Mouse (Mus musculus): ENCODE results near the gene Ttll10. TPM values are rescaled to one million over a fixed set of nuclear protein-coding genes. Genes with fewer than 3 reads are reported as not detected.

Gene Ttll10
- polyA plus RNA-seq, 1 experiment, result 641 TPM

DNA sequence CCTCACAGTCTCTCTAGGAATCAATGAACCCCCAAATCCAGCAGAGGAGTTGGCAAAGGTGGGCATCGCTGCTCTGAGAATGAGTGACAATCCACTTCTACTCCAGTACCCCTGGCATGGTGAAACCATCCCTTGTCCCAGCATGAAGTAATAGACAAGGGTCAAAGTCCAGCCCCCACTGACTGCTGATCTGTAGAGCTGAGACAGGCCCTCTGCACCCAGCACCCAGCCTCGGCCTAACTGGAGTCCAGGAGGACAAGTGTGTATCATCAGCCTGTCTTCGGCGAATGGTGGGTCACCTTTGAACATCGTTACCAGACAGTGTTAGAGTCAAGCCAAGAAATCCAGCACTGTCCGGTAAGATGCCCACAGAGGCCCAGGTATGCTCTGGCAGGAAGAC is 4.6 kb downstream of the Ttll10 start:
- Histone ChIP-seq H3K4me1 (ENCODE audit: control insufficient read depth, insufficient read depth, low read length) (no peaks in the 10 kb centered on the region), H3K4me3 (ENCODE audit: control insufficient read depth, low read depth, low read length) (no peak overlapping the region), H3K27me3 (ENCODE audit: control insufficient read depth, insufficient read depth, low read length) (no peaks in the 10 kb centered on the region), H3K27ac (ENCODE audit: control insufficient read depth, insufficient read depth, low read depth, low read length) (no peak overlapping the region), H3K36me3 (ENCODE audit: control insufficient read depth, insufficient read depth, low read length) (no peaks in the 10 kb centered on the region)
- TF ChIP-seq POLR2A (IDR thresholded peaks at IDR 0.05; ENCODE audit: control insufficient read depth, low read depth, low read length) (no peak), CTCF (IDR thresholded peaks at IDR 0.05; ENCODE audit: control insufficient read depth, insufficient read depth, insufficient replicate concordance, low read depth, low read length) (no peak)

DNA sequence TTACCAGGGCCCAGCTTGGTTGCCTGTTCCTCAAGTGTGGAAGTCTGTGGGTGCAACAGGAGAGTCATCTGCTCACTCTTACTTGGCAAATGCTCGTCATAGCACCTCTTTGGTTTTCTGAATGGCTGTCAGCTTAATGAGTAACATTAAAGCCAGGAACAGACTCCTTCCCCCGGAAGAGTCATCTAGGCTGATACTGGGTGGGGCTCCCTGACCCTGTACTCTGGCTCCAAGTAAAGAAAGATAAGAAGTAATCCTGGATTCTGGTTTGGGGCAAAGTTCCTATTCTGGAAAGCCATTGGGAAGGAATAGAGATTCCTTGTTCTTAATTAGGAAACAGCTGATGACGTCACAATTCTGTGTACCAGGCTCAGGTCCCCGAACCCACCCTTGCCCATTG is 5.1 kb downstream of the Ttll10 start:
- Histone ChIP-seq H3K27me3 (ENCODE audit: control insufficient read depth, insufficient read depth, low read length) (no peaks in the 10 kb centered on the region), H3K4me3 (ENCODE audit: control insufficient read depth, low read depth, low read length) (no peak overlapping the region), H3K4me1 (ENCODE audit: control insufficient read depth, insufficient read depth, low read length) (no peaks in the 10 kb centered on the region), H3K27ac (ENCODE audit: control insufficient read depth, insufficient read depth, low read depth, low read length) (no peak overlapping the region), H3K36me3 (ENCODE audit: control insufficient read depth, insufficient read depth, low read length) (no peaks in the 10 kb centered on the region)
- TF ChIP-seq POLR2A (IDR thresholded peaks at IDR 0.05; ENCODE audit: control insufficient read depth, low read depth, low read length) (no peak), CTCF (IDR thresholded peaks at IDR 0.05; ENCODE audit: control insufficient read depth, insufficient read depth, insufficient replicate concordance, low read depth, low read length) (no peak)

DNA sequence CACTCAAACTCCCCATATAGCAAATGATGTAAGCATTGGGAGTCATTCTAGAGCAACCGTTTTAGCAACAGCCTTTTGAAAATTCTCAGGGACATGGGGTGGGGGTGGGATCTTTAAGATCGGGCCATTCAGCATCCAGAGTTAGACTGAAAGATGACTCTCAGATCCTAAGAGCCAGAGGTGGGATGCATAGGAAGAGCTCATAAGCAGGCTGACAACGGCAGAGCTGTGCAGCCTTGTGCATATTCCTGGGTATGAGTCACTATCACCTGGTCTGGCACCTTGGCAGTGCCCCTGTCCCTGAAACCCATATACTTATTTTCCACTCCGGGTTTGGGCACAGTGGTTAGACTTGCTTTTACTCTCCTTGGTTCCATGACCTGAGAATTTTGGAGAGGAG is 6.1 kb downstream of the Ttll10 start:
- H3K36me3 ChIP-seq (ENCODE audit: control insufficient read depth, insufficient read depth, low read length), result no peaks in the 10 kb centered on the region
- no peak for TF ChIP-seq POLR2A (IDR thresholded peaks at IDR 0.05; ENCODE audit: control insufficient read depth, low read depth, low read length)
- no peak for TF ChIP-seq CTCF (IDR thresholded peaks at IDR 0.05; ENCODE audit: control insufficient read depth, insufficient read depth, insufficient replicate concordance, low read depth, low read length)
- H3K4me3 ChIP-seq (ENCODE audit: control insufficient read depth, low read depth, low read length), result no peak overlapping the region
- no peaks in the 10 kb centered on the region for H3K27me3 ChIP-seq (ENCODE audit: control insufficient read depth, insufficient read depth, low read length)
- no peak overlapping the region for H3K27ac ChIP-seq (ENCODE audit: control insufficient read depth, insufficient read depth, low read depth, low read length)
- H3K4me1 ChIP-seq (ENCODE audit: control insufficient read depth, insufficient read depth, low read length), result no peaks in the 10 kb centered on the region

DNA sequence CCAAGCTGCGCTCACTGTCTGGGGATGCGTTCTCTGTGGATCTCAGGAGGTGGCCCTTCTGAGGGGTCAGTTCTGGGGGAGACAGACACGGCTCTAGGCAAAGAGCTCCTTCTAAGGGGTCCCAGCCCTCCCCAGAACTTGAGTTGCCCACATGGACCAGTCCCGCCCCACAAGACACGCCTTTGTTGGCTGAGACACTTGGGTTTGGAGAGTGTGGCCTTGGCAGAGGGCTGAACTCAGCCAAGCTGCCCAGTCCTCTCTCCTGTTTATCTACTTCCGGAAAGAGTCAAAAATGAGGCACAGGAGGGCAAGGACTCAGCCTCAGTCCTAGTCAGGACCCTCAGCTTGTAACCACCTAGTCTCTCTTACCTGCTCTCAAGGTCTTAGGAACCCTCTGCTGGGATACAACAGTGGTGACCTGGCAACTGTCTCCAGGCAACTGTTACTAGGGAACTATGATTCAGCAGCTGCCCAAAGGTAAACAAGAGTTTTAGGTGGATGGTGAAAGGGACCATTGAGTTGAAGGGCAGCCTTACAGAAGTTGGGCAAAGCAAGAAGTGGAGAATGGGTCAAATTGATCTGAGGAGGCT is 8.7 kb downstream of the Ttll10 start:
- no peaks in the 10 kb centered on the region for H3K36me3 ChIP-seq (ENCODE audit: control insufficient read depth, insufficient read depth, low read length)
- H3K4me3 ChIP-seq (ENCODE audit: control insufficient read depth, low read depth, low read length), result peak overlapping the region; percentile 83
- TF ChIP-seq CTCF (IDR thresholded peaks at IDR 0.05; ENCODE audit: control insufficient read depth, insufficient read depth, insufficient replicate concordance, low read depth, low read length) (no peak), POLR2A (IDR thresholded peaks at IDR 0.05; ENCODE audit: control insufficient read depth, low read depth, low read length) (no peak; the same call in 1 of the 2 replicates)
- peak overlapping the region; percentile 59; the same call in 1 of the 2 replicates for H3K27ac ChIP-seq (ENCODE audit: control insufficient read depth, insufficient read depth, low read depth, low read length)
- no peaks in the 10 kb centered on the region for H3K27me3 ChIP-seq (ENCODE audit: control insufficient read depth, insufficient read depth, low read length)
- H3K4me1 ChIP-seq (ENCODE audit: control insufficient read depth, insufficient read depth, low read length), result no peaks in the 10 kb centered on the region

DNA sequence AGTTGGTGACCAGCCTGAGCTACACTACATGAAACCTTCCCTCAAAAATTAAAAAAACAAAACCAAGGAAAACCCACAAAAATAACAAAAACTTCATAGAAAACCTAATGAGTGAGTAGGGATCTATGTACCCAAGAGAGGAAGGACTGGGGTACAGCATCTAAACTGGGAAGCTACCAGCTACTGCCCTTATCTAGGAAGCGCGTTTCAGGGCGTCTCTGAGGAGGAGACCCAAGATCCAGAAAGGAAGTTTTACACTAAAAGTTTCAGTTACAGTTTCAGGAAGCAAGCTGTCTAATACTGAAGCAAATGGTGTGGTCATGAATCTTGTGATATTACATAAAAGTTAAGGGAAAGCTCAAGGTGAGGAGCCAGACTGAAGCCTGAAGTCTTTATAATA is 9.4 kb downstream of the Ttll10 start:
- H3K27me3 ChIP-seq (ENCODE audit: control insufficient read depth, insufficient read depth, low read length), result no peaks in the 10 kb centered on the region
- H3K27ac ChIP-seq (ENCODE audit: control insufficient read depth, insufficient read depth, low read depth, low read length), result no peak overlapping the region
- H3K4me3 ChIP-seq (ENCODE audit: control insufficient read depth, low read depth, low read length), result peak overlapping the region; percentile 89
- no peaks in the 10 kb centered on the region for H3K4me1 ChIP-seq (ENCODE audit: control insufficient read depth, insufficient read depth, low read length)
- H3K36me3 ChIP-seq (ENCODE audit: control insufficient read depth, insufficient read depth, low read length), result no peaks in the 10 kb centered on the region
- TF ChIP-seq CTCF (IDR thresholded peaks at IDR 0.05; ENCODE audit: control insufficient read depth, insufficient read depth, insufficient replicate concordance, low read depth, low read length), result no peak
- no peak for TF ChIP-seq POLR2A (IDR thresholded peaks at IDR 0.05; ENCODE audit: control insufficient read depth, low read depth, low read length)

DNA sequence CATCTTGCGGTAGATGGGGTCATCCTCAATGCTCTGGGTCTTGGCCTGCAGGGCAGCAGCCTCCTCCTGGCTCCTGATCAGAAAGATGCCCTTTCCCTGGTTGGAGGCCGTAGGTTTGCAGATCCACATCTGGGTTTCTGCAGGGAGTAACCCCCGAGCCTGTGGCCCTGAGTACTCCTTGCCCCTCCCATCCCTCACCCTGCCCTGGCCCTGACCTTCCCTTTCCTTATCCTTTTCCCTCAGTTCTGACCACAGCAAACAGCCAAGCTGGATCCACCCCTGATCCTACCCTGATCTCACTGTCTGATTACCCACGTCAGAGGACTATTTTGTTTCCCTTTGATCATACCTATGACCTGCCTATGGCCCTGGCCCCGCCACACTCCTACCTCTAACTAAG is 14.5 kb downstream of the Ttll10 start:
- Histone ChIP-seq H3K4me3 (ENCODE audit: control insufficient read depth, low read depth, low read length) (peak overlapping the region; percentile 11), H3K27me3 (ENCODE audit: control insufficient read depth, insufficient read depth, low read length) (no peaks in the 10 kb centered on the region), H3K36me3 (ENCODE audit: control insufficient read depth, insufficient read depth, low read length) (no peaks in the 10 kb centered on the region), H3K4me1 (ENCODE audit: control insufficient read depth, insufficient read depth, low read length) (peaks cover 2% of the 10 kb centered on the region), H3K27ac (ENCODE audit: control insufficient read depth, insufficient read depth, low read depth, low read length) (no peak overlapping the region)
- TF ChIP-seq POLR2A (IDR thresholded peaks at IDR 0.05; ENCODE audit: control insufficient read depth, low read depth, low read length) (no peak), CTCF (IDR thresholded peaks at IDR 0.05; ENCODE audit: control insufficient read depth, insufficient read depth, insufficient replicate concordance, low read depth, low read length) (no peak)

DNA sequence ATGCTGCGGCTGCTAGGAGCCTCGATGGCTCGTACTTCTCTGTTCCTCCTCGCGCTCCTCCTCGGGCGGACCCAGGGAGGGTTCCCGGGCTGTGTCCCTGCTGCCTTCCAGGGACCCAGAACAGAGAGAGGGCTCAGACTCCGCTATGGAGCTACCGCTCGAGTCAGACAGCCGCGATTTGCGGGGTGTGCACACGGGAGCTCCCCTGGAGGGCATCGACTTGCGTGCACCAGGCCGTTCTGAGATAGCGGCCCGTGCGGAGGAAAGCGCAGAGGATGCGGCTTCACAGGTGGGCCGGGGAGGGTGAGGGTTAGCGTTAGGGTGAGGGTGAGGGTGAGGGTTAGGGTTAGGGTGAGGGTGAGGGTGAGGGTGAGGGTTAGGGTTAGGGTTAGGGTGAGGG is 24.3 kb downstream of the Ttll10 start:
- H3K27me3 ChIP-seq (ENCODE audit: control insufficient read depth, insufficient read depth, low read length), result no peaks in the 10 kb centered on the region
- peak overlapping the region; percentile 8 for H3K4me3 ChIP-seq (ENCODE audit: control insufficient read depth, low read depth, low read length)
- TF ChIP-seq CTCF (IDR thresholded peaks at IDR 0.05; ENCODE audit: control insufficient read depth, insufficient read depth, insufficient replicate concordance, low read depth, low read length) (no peak), POLR2A (IDR thresholded peaks at IDR 0.05; ENCODE audit: control insufficient read depth, low read depth, low read length) (no peak)
- H3K27ac ChIP-seq (ENCODE audit: control insufficient read depth, insufficient read depth, low read depth, low read length), result no peak overlapping the region
- H3K4me1 ChIP-seq (ENCODE audit: control insufficient read depth, insufficient read depth, low read length), result peaks cover 19% of the 10 kb centered on the region
- no peaks in the 10 kb centered on the region for H3K36me3 ChIP-seq (ENCODE audit: control insufficient read depth, insufficient read depth, low read length)

All from testis, adult 2 months (tissue).